Mouse (Mus musculus): ENCODE measurements around the gene Setd4. TPM values are rescaled to one million over a fixed set of nuclear protein-coding genes. Genes with fewer than 3 reads are reported as not detected.

Gene Setd4
- total and polyA plus RNA-seq, 3 experiments, result 20.2 to 24.6 (median 23.0) TPM

DNA sequence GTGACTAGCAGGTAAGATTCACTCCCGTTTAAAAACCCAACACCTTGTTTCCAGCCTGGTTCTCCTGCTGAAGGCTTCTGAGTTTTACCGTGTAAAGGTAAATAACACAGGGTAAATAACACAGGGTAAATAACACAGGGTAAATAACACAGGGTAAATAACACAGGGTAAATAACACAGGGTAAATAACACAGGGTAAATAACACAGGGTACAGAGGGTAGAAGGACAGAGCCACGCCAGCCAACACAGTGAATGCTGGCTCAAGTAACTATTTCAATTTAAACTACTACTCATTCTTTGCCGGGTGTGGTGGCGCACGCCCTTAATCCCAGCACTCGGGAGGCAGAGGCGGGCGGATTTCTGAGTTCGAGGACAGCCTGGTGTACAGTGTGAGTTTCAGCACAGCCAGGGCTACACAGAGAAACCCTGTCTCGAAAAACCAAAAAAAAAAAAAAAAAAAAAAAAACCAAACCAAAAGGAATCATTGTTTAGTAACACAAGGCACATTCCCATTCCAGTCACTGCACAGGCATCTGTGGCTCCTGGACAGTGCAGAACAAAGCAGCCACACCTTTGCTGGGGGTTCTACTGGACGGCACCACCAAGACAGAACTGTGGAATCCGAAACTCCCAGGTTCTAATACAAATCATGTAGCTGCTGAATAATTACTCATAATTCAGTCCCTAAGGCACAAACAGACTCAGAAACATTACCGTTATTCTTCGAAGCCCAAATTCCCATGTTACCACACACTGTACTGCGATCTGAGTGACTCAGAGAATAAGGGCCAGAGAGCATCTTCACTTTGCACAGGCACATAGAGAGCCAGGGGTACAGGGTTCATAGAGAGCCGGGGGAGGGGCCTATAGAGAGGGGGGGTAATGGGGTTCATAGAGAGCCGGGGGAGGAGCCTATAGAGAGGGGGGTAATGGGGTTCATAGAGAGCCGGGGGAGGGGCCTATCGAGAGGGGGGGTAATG lies 12.1 kb downstream of the Setd4 start:
- Histone ChIP-seq H3K36me3 (replicated peaks in 1 of 2; ENCODE audit: control insufficient read depth in 1 of 2, insufficient read depth in 1 of 2, low read length in 1 of 2) (peaks cover 35 to 81% of the 10 kb centered on the region in 2 experiments), H3K4me3 (replicated peaks in 1 of 3; ENCODE audit: low read depth in 2 of 3, low read length in 2 of 3, poor library complexity in 1 of 3) (no peak overlapping the region)

DNA sequence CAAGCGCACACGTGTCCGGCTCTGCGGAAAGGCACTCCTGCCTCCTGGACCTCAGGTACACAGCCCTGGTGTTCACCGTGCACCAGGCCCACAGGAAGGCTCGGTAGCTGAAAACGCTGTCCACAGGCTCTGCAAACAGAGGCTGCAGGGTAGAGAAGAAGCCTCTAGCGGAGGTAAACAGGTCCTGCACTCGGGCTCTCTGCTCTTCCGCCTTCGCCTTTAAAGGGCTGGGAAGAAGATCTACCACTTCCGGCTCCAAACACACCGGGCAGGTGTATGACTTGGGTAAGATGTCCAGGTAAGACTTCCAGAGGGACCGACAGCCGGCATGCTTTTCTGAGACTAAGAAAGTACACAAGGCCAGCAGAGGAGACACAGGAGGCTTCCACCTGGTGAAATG lies 12.9 kb downstream of the Setd4 start:
- Histone ChIP-seq H3K4me3 (replicated peaks in 1 of 3; ENCODE audit: low read depth in 2 of 3, low read length in 2 of 3, poor library complexity in 1 of 3) (no peak overlapping the region), H3K4me2 (ENCODE audit: insufficient read depth, low read depth, poor library complexity, severe bottlenecking) (no peak overlapping the region)
- dilution Hi-C loops (cut with MboI; ENCODE audit: extremely low pct_ligation_motif_present, extremely low pct_unique_long_range_greater_than_20kb, low sequenced_read_pairs), result no loop called here

More for the DNA sequence above, 12.1 kb downstream of the Setd4 start:
- no peak overlapping the region for H3K4me2 ChIP-seq (ENCODE audit: insufficient read depth, low read depth, poor library complexity, severe bottlenecking)
- H3K79me2 ChIP-seq (replicated peaks; ENCODE audit: control insufficient read depth, extremely low read depth, insufficient read depth, poor library complexity, severe bottlenecking), result no peaks in the 10 kb centered on the region
- TF ChIP-seq E2F4 (IDR thresholded peaks at IDR 0.05; ENCODE audit: insufficient replicate concordance, low read depth, low read length) (no peak), ZMIZ1 (IDR thresholded peaks at IDR 0.05; ENCODE audit: low read depth, low read length) (no peak), ETS1 (conservative IDR thresholded peaks at IDR 0.05; ENCODE audit: low read depth, low read length) (no peak), MAX (IDR thresholded peaks at IDR 0.05; ENCODE audit: low read length) (no peak), SMC3 (IDR thresholded peaks at IDR 0.05; ENCODE audit: low read depth, low read length) (no peak), NRF1 (IDR thresholded peaks at IDR 0.05; ENCODE audit: low read depth, low read length) (no peak), GABPA (IDR thresholded peaks at IDR 0.05; ENCODE audit: insufficient replicate concordance, low read depth, low read length) (no peak), RCOR1 (conservative IDR thresholded peaks at IDR 0.05; ENCODE audit: low read depth, low read length) (no peak), MAZ (IDR thresholded peaks at IDR 0.05; ENCODE audit: low read depth, low read length) (no peak)
- dilution Hi-C loops (cut with MboI; ENCODE audit: extremely low pct_ligation_motif_present, extremely low pct_unique_long_range_greater_than_20kb, low sequenced_read_pairs) (no loop called here), in situ Hi-C loops (cut with MboI; ENCODE audit: low pct_ligation_motif_present, low pct_unique_long_range_greater_than_20kb, low sequenced_read_pairs) (no loop called here)
- H3K9ac ChIP-seq (ENCODE audit: insufficient read depth, low read depth), result no peak overlapping the region
- no peaks in the 10 kb centered on the region for H3K9me3 ChIP-seq (replicated peaks; ENCODE audit: low read length)
- H3K27ac ChIP-seq (ENCODE audit: insufficient read depth, low read depth), result no peak overlapping the region
- DNase-seq (ENCODE audit: extremely low read depth), result no peak
- H3K27me3 ChIP-seq (replicated peaks), result no peaks in the 10 kb centered on the region
- H3K4me1 ChIP-seq (ENCODE audit: control insufficient read depth in 1 of 2, insufficient read depth in 2 of 2), result peaks cover 0 to 12% of the 10 kb centered on the region in 2 experiments; a peak in 2 of 4 replicates

More for the DNA sequence above, 12.9 kb downstream of the Setd4 start:
- TF ChIP-seq CHD1 (IDR thresholded peaks at IDR 0.05; ENCODE audit: low read depth, low read length) (no peak), MYC (IDR thresholded peaks at IDR 0.05; ENCODE audit: low read depth, low read length) (no peak), SMC3 (IDR thresholded peaks at IDR 0.05; ENCODE audit: low read depth, low read length) (no peak), UBTF (IDR thresholded peaks at IDR 0.05; ENCODE audit: low read depth, low read length) (no peak), PAX5 (IDR thresholded peaks at IDR 0.05; ENCODE audit: low read length) (no peak), IRF4 (IDR thresholded peaks at IDR 0.05; ENCODE audit: low read depth, low read length) (no peak), RCOR1 (conservative IDR thresholded peaks at IDR 0.05; ENCODE audit: low read depth, low read length) (no peak), EP300 (IDR thresholded peaks at IDR 0.05; ENCODE audit: low read length) (no peak), ELF1 (IDR thresholded peaks at IDR 0.05; ENCODE audit: low read depth, low read length) (no peak), GABPA (IDR thresholded peaks at IDR 0.05; ENCODE audit: insufficient replicate concordance, low read depth, low read length) (no peak), ZC3H11A (IDR thresholded peaks at IDR 0.05; ENCODE audit: low read depth, low read length) (no peak), TCF12 (IDR thresholded peaks at IDR 0.05; ENCODE audit: low read depth, low read length) (no peak), BHLHE40 (IDR thresholded peaks at IDR 0.05; ENCODE audit: low read depth, low read length) (no peak), MEF2A (IDR thresholded peaks at IDR 0.05; ENCODE audit: borderline replicate concordance, low read depth, low read length) (no peak), NRF1 (IDR thresholded peaks at IDR 0.05; ENCODE audit: low read depth, low read length) (no peak), HCFC1 (IDR thresholded peaks at IDR 0.05; ENCODE audit: low read depth, low read length) (no peak), CHD2 (IDR thresholded peaks at IDR 0.05; ENCODE audit: low read length) (no peak)
- peaks cover 0 to 20% of the 10 kb centered on the region in 2 experiments; a peak in 2 of 4 replicates for H3K4me1 ChIP-seq (ENCODE audit: control insufficient read depth in 1 of 2, insufficient read depth in 2 of 2)
- H3K27me3 ChIP-seq (replicated peaks), result no peaks in the 10 kb centered on the region
- DNase-seq (ENCODE audit: extremely low read depth), result no peak
- in situ Hi-C loops (cut with MboI; ENCODE audit: low pct_ligation_motif_present, low pct_unique_long_range_greater_than_20kb, low sequenced_read_pairs), result no loop called here
- no peak overlapping the region for H3K27ac ChIP-seq (ENCODE audit: insufficient read depth, low read depth)
- H3K9ac ChIP-seq (ENCODE audit: insufficient read depth, low read depth), result no peak overlapping the region
- no peaks in the 10 kb centered on the region for H3K79me2 ChIP-seq (replicated peaks; ENCODE audit: control insufficient read depth, extremely low read depth, insufficient read depth, poor library complexity, severe bottlenecking)
- no peaks in the 10 kb centered on the region for H3K9me3 ChIP-seq (replicated peaks; ENCODE audit: low read length)
- H3K36me3 ChIP-seq (replicated peaks in 1 of 2; ENCODE audit: control insufficient read depth in 1 of 2, insufficient read depth in 1 of 2, low read length in 1 of 2), result peaks cover 30 to 79% of the 10 kb centered on the region in 2 experiments

Data from CH12.LX (cell line).